Mouse (Mus musculus) mouse embryonic stem cell (cell line): Measurements from ENCODE around the gene March6.

Experiments used
- in situ Hi-C, 2 experiments: fragments of 300-500 bp; cut with MboI; formaldehyde crosslinking; loops; 1 replicate in 1 of 2; 3 replicates in 1 of 2; pipeline ENCODE4 v1.14.3; 2019 to 2020; ENCODE audit warnings: low sequenced_read_pairs in 2 of 2, low pct_unique_long_range_greater_than_20kb in 1 of 2, mixed read lengths in 1 of 2; ENCODE audit not compliant: unreplicated experiment in 1 of 2

March6 gene

DNA sequence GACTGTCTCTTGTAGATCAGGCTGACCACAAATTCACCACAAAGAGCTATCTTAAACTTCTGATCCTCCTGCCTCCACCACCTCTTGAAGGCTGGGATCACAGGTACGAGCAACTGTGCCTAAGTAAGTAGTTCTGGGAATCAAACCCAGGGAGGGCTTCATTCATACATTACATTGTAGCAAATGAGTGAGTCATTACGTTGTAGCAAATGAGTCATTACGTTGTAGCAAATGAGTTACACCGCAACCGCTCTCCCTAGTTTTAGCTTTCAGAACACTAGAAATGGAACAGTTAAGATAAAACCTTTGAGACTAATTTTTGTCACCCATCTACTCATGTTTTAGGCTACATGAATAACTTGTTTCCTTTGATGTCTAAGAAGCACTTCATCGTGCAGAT, 15.4 kb upstream of the March6 start:
- in situ Hi-C loops, result no loop called here

DNA sequence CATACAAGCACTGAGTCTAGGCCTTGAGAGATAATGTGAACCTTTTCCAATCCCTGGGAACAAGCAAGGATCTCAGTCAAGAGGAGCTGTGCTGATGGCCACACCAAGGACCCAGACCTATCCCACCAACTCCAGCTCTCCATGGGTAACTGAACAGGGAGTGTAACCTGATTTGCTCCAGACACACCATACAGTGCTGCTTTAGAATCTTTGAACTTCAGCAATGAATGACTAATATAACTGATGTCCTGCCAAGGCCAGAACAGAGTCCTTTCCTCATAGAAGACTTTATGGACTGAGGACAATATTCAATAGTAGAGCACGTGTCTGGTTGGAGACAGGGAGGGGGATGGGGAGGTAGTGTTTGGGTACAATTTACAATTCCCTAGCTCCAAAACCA, 14.2 kb upstream of the March6 start:
- in situ Hi-C loops, result no loop called here

DNA sequence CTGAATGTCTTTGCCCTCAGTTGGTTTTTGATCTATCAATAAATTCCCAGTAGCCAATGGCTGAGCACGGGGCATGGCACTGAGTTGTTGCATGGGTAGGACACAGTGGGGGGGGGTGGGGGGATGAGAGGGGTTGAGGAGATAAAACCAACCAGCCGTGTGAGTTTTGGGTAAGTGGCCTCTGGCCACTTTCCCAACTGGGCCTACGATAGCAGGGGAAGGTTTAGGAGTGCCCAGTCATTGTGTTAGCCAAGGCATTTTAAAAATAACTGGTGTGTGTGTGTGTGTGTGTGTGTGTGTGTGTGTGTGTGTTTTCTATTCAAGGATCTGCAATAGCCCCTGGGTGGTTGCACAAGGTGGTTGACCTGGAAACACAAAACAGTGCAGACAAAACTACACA, 12.4 kb upstream of the March6 start:
- in situ Hi-C loops, result no loop called here

DNA sequence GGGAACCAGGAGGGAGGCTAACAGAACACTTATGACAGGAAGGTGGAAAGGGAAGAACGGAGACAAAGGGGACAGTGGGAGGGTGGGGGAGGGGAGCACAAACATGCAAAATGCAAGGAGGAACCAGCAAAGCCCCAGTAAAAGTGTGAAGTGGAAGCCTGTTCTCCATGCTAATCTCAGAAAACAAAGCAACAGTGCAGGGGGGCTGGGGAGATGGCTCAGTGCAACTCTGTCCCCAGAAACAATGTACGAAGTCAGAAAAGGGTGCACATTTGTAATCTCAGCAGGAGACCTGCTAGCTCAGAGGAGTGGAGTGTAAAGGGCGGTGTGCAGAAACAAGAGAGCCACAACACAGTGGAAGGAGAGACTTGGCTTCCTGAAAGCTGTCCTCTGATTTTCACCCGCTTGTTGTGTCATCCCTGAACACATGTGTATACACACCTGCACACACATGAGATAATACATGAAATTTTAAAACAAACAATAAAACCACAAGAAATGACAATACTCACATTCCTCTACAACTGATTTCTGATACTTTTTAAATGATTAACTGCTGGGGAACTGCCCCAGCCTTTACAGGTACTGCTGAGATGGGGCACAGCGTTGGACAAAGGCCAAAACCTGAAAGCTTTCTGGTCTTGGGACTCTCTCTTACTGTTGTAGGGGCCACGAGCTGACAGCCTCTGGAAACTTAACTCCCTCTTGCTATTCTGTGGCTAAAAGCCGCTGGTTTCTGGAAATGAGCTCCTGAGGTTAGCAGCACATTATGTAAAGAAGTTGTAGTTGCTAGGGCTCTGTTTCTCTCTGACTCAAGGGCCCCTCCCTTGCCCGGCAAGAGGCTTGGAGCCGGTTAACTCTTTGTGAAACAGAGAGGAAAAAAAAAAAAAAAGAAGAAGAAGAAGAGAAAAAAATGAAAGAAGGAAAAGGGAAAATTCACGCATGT, 11.4 kb upstream of the March6 start:
- in situ Hi-C loops, result no loop called here

DNA sequence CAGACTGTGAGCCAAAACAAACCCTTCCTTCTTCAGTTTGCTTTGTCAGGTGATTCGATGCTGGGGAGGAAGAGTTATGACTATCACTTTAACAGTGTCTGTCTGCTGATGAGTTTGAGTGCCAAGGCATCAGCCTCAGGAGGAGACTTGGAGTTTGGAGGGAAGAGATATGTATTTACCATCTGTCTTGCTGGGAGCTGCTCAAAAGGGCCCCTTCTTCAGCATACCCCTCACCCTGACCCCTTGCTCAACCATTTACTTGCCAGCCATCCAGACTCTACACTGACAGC, 9.6 kb upstream of the March6 start:
- in situ Hi-C loops, result no loop called here

DNA sequence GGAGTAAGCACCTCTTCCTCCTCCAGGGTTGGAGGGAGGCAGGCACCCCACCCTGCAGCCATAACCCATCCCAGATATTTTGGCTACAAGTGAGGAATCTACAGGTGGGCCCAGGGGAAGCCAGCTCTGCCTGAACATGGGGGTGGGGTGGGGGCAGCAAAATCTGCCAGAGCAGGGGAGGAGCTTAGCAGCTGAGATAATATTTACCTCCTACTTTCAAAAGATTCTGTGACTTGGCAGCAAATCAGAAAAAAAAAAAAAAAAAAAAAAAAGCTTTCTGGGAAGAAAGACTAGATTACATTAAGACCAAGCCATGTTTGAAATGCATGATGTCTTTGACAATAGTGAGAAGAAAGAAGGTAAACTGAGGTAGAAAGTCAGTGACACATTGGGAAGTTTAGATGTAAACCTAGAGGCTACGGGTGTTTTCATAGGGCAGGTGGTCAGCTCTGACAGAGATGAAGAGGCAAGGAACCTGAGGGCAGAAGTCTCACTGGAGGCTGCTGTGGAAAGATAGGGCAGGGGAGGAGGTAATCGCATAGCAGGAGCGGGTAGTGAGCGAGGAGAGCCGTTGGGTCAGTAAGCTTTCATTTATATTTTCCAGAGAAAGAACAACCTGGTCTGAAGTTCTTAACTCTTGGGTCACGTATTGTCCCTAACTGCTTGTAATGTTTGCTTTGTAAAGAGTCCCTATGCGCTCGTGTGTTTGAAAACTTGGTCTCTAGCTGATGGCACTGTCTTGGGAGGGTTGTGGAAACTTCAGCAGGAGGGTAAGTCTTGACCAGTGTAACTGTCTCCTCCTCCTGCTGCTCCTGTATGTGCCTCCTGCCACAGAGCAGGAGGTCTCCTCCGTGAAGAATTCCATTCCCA, 9.0 kb upstream of the March6 start:
- in situ Hi-C loops, result no loop called here

DNA sequence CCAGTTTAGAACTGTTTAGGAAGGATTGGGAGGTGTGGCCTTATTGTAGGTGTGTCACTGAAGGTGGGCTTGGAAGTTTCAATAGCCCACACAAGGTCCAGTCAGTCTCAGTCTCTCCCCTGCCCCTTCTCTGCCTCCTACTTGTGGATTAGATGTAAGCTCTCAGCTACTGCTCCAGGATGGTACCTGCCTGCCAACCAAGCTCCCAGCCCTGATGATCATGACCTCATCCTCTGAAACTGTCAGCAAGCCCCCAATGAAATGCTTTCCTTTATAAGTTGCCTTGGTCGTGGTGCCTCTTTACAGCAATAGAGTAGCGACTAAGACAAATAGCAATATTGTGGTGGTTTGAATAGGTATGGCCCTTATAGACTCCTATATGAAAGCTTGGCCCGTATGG, 7.5 kb upstream of the March6 start:
- in situ Hi-C loops, result no loop called here

DNA sequence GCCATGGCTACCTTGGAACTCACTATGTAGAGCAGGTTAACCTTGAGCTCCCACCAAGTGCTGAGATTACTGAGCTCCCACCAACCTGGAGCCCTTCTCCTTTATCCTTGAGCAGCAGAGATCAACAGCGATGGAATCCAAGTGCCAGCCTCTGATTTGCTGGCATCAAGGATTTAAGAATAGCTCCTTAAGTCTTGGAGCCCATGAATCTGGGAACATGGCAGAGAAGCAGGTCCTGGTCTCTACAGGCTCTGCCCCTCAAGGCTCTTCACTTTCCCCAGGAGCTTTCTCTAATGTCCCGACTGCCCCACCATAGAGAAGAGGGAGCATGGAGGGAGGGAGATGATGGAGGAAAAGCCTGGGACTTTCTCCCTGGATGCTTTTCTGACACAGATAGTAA, 6.9 kb upstream of the March6 start:
- in situ Hi-C loops, result no loop called here

DNA sequence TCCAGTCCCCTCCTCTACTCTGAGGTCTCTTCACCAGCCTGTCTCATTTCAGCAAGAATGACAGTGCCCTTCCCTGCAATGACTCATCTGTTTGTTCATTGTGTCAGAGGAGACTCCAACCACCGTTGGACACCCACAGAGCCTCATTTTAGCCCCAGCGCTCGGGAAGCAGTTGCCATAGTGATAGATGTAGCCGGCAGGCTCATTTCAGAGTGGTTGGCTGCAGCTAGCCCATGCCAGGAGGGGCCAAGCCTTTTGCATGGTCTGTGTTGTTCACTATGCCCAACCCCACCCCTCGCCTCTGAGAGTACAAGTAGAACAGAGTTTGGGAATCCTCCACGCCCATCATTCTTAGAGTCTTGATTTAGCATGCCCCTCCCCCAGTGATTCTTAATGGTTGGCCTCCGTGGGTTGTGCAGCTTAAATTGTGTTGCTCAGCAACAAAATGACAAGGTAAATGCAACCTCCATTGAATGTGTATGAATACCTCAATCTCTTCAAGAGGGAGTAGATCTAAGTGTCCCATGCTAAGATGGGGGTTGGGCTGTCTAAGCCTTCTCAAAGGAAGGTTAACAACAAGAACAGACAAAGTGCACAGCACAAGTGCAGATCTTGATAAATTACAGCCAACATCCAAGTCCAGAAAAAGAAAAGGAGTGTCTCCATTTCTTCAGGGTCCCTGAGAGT, 5.3 kb upstream of the March6 start:
- in situ Hi-C loops, result no loop called here

DNA sequence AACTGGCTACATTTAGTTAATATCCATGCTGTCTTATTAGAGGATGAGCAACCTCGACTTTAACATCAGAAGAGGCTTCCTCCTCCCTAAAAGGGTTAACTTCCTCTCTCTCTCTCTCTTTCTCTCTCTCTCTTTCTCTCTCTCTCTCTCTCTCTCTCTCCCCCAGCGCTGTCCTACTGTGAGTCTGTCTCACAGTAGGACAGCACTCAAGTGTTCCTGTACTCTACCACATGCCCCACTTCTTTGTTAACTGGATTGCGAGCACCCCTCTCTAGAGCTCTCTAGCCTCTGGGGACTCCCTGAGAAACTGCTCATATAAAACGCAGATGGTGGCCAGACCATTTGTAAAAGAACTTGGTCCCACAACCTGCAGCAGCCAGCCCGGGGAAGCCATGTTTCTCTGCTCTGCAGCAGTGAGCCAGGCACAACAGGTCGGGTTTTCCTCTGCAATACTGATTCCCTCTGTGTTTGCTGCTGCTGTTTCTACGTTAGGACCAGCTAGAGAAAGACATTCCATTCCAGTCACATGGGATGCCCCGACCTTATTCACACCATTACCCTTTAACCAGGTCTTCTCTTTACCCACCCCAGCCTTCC, 4.5 kb upstream of the March6 start:
- in situ Hi-C loops, result no loop called here

DNA sequence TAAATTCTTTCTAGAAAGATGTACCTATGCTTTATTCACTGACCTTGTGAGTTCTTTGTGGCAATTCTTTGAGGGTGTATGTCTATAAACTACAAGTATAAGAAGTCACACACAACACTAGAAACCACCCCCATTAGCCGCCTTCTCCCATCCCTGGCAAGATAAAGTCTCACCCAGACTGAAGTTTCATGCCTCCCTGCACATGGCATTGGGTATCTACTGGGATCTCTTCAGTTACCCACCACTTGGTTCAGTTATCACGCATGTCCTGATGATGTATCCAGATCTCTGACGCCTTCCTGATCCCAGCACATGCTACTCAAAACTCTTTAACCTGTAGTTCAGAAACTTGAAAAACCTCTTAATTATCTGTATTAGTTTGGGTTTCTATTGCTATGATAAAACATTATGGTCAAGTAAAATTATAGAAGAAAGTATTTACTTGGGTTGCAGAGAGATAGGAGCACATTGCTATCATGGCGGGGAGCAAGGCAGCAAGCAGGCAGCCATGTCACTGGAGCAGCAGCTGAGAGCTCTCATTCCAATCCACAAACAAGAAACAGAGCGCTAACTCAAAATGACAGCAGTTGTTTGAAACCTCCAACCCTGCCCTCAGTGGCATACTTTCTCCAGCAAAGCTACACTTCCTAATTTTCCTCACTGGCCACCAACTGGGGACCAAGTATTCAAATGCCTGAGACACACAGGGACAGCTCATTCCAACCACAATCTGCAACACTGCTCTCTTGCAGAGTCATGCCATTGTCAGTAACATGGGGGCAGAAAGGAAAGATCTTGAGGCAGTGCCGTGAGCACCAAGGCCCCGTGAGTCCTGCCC, 3.8 kb upstream of the March6 start:
- in situ Hi-C loops, result no loop called here

DNA sequence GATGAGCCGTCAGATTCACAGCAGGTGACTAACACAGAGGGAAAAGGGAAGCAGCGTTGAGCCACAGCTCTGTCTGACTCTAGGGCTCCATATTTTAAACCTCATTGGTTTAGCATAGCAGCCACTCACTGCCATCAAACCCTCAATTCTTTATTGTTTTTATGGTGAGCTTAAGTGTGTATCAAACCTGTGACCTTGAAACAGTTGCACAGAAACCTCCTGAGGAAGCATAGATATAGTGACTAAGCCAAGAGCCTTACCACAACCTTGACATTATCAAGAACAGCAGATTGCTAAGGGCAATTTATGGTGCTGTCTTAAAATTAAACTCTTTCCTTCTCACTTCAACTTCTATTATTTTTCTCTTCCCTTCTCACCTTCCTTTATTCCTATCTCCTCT, 2.7 kb upstream of the March6 start:
- in situ Hi-C loops, result no loop called here

DNA sequence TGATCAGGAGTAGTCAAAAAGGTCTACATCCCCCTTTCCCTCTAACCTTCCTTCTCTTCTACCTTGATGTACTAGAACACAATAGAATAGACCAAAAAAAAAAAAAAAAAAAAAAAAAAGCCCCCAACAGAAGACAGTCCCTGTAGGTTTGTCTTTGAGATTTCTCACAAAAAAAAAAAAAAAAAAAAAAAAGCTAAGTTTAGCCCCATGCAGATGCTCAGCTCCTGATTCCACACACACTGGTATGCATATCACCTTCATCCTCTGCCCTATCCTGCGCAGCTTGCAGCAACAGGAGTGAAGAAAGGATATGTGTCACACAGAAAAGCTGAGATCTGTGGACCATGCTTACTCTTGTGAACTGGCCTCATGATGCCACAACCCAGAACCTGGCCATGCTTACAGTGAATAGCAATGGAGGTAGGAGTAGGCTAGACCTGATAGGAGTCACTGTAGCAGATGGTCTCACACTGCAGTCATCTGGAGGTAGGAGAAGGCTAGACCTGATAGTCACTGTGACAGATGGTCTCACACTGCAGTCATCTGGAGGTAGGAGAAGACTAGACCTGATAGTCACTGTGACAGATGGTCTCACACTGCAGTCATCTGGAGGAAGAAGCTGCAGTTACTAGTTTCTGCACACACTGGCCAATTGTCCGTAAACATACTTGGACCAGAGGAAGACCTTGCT, 1.6 kb upstream of the March6 start:
- in situ Hi-C loops, result no loop called here

DNA sequence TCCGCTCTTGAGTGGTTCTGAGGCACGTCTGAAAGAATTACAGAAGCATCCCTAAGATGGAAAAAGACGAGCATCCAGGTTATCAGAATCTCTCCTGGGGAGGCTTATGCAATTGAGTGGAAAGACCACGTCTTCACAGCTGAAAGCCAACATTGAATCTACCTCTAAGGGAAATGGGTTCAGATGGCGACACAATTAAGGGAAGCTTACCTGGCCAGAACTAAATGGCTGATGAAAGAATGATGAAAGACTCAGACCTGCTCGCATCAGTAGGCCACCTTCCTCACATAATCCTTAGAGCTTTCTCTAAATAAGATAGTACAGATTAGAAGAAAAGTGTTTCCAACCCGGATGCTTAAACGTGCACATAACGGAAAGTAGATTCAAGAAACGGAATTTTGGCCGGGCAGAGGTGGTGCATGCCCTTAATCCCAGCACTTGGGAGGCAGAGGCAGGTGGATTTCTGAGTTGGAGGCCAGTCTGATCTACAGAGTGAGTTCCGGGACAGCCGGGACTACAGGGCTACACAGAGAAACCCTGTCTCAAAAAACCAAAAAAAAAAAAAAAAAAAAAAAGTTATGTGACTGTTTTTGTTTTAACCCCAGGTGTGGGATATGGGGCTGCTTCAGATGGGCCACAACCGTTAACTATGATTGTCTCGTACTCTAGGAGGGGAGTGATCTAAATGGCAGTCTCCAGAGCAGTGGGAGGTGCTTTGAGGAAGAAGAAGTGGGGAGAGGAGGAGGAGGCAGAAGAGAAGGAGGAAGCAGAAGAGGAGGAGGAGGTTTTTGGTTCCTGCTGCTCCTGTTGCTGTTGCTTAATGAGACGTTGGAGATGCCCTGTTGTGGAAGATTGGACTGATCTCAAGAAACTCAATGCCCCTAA, 835 bp upstream of the March6 start:
- in situ Hi-C loops, result no loop called here

DNA sequence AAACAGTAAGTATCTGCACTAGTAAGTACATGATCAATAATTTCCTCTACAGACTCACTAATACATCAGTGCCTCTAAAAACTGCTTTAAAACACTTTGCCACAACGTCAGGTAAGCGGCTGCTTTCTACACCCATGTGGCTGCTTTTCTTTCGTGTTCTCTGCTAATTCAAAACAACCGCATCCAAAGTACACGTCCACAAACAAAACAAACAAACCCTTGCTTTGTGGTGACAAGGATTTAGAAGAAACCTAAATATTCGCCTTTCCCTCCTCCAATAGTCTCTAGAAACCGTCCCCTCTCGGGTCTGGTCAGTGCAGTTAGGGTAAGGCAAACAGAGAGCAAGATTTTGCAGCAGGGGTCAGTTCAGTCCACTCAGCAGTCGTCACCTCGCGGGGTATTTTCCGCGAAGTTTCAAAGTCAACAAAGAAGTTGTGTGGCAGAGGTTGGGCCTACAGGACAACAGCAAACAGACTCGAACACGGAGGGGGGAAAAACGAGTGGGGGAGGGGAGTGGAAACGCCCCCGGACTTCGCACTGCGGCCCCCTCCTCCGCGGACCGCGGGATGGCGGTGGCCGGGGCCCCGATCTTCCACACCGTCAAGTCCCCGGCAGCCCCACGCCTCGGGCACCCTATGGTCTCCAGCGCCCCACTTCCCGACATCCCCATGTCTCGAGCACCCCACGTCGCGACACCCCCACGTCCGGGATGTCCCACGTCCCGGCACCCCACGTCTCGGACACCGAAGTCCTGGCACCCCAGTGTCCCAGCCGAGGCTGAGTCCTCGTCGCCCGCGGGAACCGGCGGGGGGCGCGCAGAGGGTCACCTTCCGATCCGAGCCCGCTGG, 818 bp downstream of the March6 start:
- in situ Hi-C loops, result no loop called here

DNA sequence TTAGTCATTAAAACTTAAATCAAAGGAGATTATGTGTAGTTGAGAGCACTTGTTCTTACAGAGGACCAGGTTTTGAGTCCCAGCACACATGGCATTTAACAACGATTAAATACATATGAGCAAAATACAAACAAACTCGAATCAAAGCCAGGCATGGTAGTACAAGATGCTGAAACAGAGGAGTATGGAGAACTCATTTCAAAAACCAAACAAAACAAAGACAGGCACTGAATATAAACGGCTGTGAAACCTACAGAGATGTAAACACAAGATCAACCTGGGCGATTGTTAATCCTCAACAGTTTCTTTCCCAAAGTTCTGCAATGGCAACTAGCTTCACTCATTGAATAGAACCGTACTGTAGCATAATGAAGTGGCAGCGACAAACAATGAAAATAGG, 1.8 kb downstream of the March6 start:
- in situ Hi-C loops, result no loop called here
